Mouse (Mus musculus): Measurements from ENCODE around the gene Lrrc34. TPM values are rescaled to one million over a fixed set of nuclear protein-coding genes. Genes with fewer than 3 reads are reported as not detected.

Gene Lrrc34
- polyA plus RNA-seq, 1 experiment, result not detected

- no peak for TF ChIP-seq GATA1 (IDR thresholded peaks at IDR 0.05; ENCODE audit: borderline replicate concordance, low read length)
- no peak for TF ChIP-seq FLI1 (IDR thresholded peaks at IDR 0.05; ENCODE audit: low read length)
- H3K4me3 ChIP-seq (replicated peaks), result peak overlapping the region; percentile 99
- peaks cover 4% of the 10 kb centered on the region for H3K27me3 ChIP-seq (replicated peaks)
- H3K4me1 ChIP-seq, result peaks cover 41% of the 10 kb centered on the region
- no peaks in the 10 kb centered on the region for H3K9me3 ChIP-seq
- peaks cover 28% of the 10 kb centered on the region for H3K36me3 ChIP-seq (replicated peaks; ENCODE audit: low read length)
Measured at GRCm38 (mm10) chr3:30601610-30602064, 46.0 kb downstream of the Lrrc34 start.

GRCm38 (mm10) chr3:30601175-30601574, 46.5 kb downstream of the Lrrc34 start:
- peaks cover 4% of the 10 kb centered on the region for H3K27me3 ChIP-seq (replicated peaks)
- peaks cover 37% of the 10 kb centered on the region for H3K4me1 ChIP-seq
- no peaks in the 10 kb centered on the region for H3K9me3 ChIP-seq
- TF ChIP-seq FLI1 (IDR thresholded peaks at IDR 0.05; ENCODE audit: low read length) (no peak), GATA1 (IDR thresholded peaks at IDR 0.05; ENCODE audit: borderline replicate concordance, low read length) (no peak)
- H3K36me3 ChIP-seq (replicated peaks; ENCODE audit: low read length), result peaks cover 23% of the 10 kb centered on the region
- peak overlapping the region; percentile 99 for H3K4me3 ChIP-seq (replicated peaks)

- H3K27me3 ChIP-seq (replicated peaks), result peaks cover 4% of the 10 kb centered on the region
- peak overlapping the region; percentile 99 for H3K4me3 ChIP-seq (replicated peaks)
- H3K9me3 ChIP-seq, result no peaks in the 10 kb centered on the region
- peaks cover 33% of the 10 kb centered on the region for H3K4me1 ChIP-seq
- peaks cover 18% of the 10 kb centered on the region for H3K36me3 ChIP-seq (replicated peaks; ENCODE audit: low read length)
- no peak for TF ChIP-seq GATA1 (IDR thresholded peaks at IDR 0.05; ENCODE audit: borderline replicate concordance, low read length)
- TF ChIP-seq FLI1 (IDR thresholded peaks at IDR 0.05; ENCODE audit: low read length), result no peak
Measured at GRCm38 (mm10) chr3:30600717-30601116, 47.0 kb downstream of the Lrrc34 start.

- no peak for TF ChIP-seq GATA1 (IDR thresholded peaks at IDR 0.05; ENCODE audit: borderline replicate concordance, low read length)
- TF ChIP-seq FLI1 (IDR thresholded peaks at IDR 0.05; ENCODE audit: low read length), result no peak
- peaks cover 4% of the 10 kb centered on the region for H3K27me3 ChIP-seq (replicated peaks)
- peaks cover 12% of the 10 kb centered on the region for H3K36me3 ChIP-seq (replicated peaks; ENCODE audit: low read length)
- no peaks in the 10 kb centered on the region for H3K9me3 ChIP-seq
- H3K4me3 ChIP-seq (replicated peaks), result peak within 1 kb of the TSS; percentile 99
- peaks cover 38% of the 10 kb centered on the region for H3K4me1 ChIP-seq
Measured at GRCm38 (mm10) chr3:30599711-30600545, 47.7 kb downstream of the Lrrc34 start, which contains the start of gene Actrt3. TSS of gene Actrt3 (minus strand) at chr3:30599939.

GRCm38 (mm10) chr3:30597271-30597670, 50.4 kb downstream of the Lrrc34 start:
- Histone ChIP-seq H3K9me3 (no peaks in the 10 kb centered on the region), H3K36me3 (replicated peaks; ENCODE audit: low read length) (no peaks in the 10 kb centered on the region), H3K4me3 (replicated peaks) (no peak overlapping the region), H3K27me3 (replicated peaks) (peaks cover 4% of the 10 kb centered on the region), H3K4me1 (peaks cover 34% of the 10 kb centered on the region)
- TF ChIP-seq FLI1 (IDR thresholded peaks at IDR 0.05; ENCODE audit: low read length) (no peak), GATA1 (IDR thresholded peaks at IDR 0.05; ENCODE audit: borderline replicate concordance, low read length) (no peak)

GRCm38 (mm10) chr3:30595111-30595832, 52.4 kb downstream of the Lrrc34 start:
- Histone ChIP-seq H3K36me3 (replicated peaks; ENCODE audit: low read length) (no peaks in the 10 kb centered on the region), H3K27me3 (replicated peaks) (peaks cover 4% of the 10 kb centered on the region)

GRCm38 (mm10) chr3:30593719-30594485, 53.8 kb downstream of the Lrrc34 start:
- Histone ChIP-seq H3K4me1 (peaks cover 21% of the 10 kb centered on the region), H3K4me3 (replicated peaks) (no peak overlapping the region), H3K9me3 (no peaks in the 10 kb centered on the region), H3K27me3 (replicated peaks) (peaks cover 2% of the 10 kb centered on the region), H3K36me3 (replicated peaks; ENCODE audit: low read length) (no peaks in the 10 kb centered on the region)
- TF ChIP-seq FLI1 (IDR thresholded peaks at IDR 0.05; ENCODE audit: low read length), result no peak
- TF ChIP-seq GATA1 (IDR thresholded peaks at IDR 0.05; ENCODE audit: borderline replicate concordance, low read length), result no peak

More at GRCm38 (mm10) chr3:30595111-30595832, 52.4 kb downstream of the Lrrc34 start:
- TF ChIP-seq FLI1 (IDR thresholded peaks at IDR 0.05; ENCODE audit: low read length) (no peak), GATA1 (IDR thresholded peaks at IDR 0.05; ENCODE audit: borderline replicate concordance, low read length) (no peak)
- Histone ChIP-seq H3K4me1 (peaks cover 31% of the 10 kb centered on the region), H3K9me3 (no peaks in the 10 kb centered on the region), H3K4me3 (replicated peaks) (peak overlapping the region; percentile 95)

- Histone ChIP-seq H3K4me3 (replicated peaks) (peak overlapping the region; percentile 29), H3K36me3 (replicated peaks; ENCODE audit: low read length) (no peaks in the 10 kb centered on the region), H3K4me1 (peaks cover 21% of the 10 kb centered on the region), H3K9me3 (no peaks in the 10 kb centered on the region), H3K27me3 (replicated peaks) (no peaks in the 10 kb centered on the region)
- TF ChIP-seq GATA1 (IDR thresholded peaks at IDR 0.05; ENCODE audit: borderline replicate concordance, low read length) (no peak), FLI1 (IDR thresholded peaks at IDR 0.05; ENCODE audit: low read length) (no peak)
Measured at GRCm38 (mm10) chr3:30592418-30592853, 55.2 kb downstream of the Lrrc34 start.

- TF ChIP-seq FLI1 (IDR thresholded peaks at IDR 0.05; ENCODE audit: low read length) (no peak), GATA1 (IDR thresholded peaks at IDR 0.05; ENCODE audit: borderline replicate concordance, low read length) (no peak)
- Histone ChIP-seq H3K36me3 (replicated peaks; ENCODE audit: low read length) (no peaks in the 10 kb centered on the region), H3K27me3 (replicated peaks) (peaks cover 3% of the 10 kb centered on the region), H3K9me3 (no peaks in the 10 kb centered on the region), H3K4me3 (replicated peaks) (no peak overlapping the region), H3K4me1 (peaks cover 6% of the 10 kb centered on the region)
Measured at GRCm38 (mm10) chr3:30588865-30589264, 58.8 kb downstream of the Lrrc34 start.

Other genes starting within 250 kb of the Lrrc34 start
- gene Mecom, start 99.9 kb downstream of the Lrrc34 start, polyA plus RNA-seq (2012; ENCODE audit: insufficient read depth, low replicate concordance), result not detected in 2 replicates
- gene Actrt3, start 47.9 kb downstream of the Lrrc34 start, polyA plus RNA-seq (2012; ENCODE audit: insufficient read depth, low replicate concordance), result not detected in 2 replicates
- 0.15 and 0.45 TPM in 2 replicates for gene Mynn, start 45.8 kb downstream of the Lrrc34 start, polyA plus RNA-seq (2012; ENCODE audit: insufficient read depth, low replicate concordance)
- gene Lrriq4, start 3.4 kb downstream of the Lrrc34 start, polyA plus RNA-seq (2012; ENCODE audit: insufficient read depth, low replicate concordance), result not detected in 2 replicates
- not detected in 2 replicates for gene Lrrc31, start 52.0 kb upstream of the Lrrc34 start, polyA plus RNA-seq (2012; ENCODE audit: insufficient read depth, low replicate concordance)
- gene Samd7, start 98.4 kb upstream of the Lrrc34 start, polyA plus RNA-seq (2012; ENCODE audit: insufficient read depth, low replicate concordance), result not detected in 2 replicates
- gene Sec62, start 145.0 kb upstream of the Lrrc34 start, polyA plus RNA-seq (2012; ENCODE audit: insufficient read depth, low replicate concordance), result 6.6 and 19.5 TPM in 2 replicates
- not detected in 2 replicates for gene Gpr160, start 208.1 kb upstream of the Lrrc34 start, polyA plus RNA-seq (2012; ENCODE audit: insufficient read depth, low replicate concordance)